Mouse (Mus musculus) kidney, embryonic 16.5 days (tissue): ENCODE measurements around the gene Lgals2. TPM values are rescaled to one million over a fixed set of nuclear protein-coding genes. Genes with fewer than 3 reads are reported as not detected.

ENCODE experiments used
- ATAC-seq: fragments of 200-750 bp; cut with Nextera tagmentation; 2 replicates; pipeline ENCODE4 v1.8.0; 2017; ENCODE audit warnings: moderate TSS enrichment; ENCODE audit not compliant: low FRiP score, low TSS enrichment
- H3K27ac ChIP-seq: fragments of 300-500 bp; sonication (generic); 2 replicates; pipeline ENCODE4 v1.5.1; 2014; ENCODE audit warnings: low read length
- H3K27me3 ChIP-seq: fragments of 300-500 bp; sonication (generic); 2 replicates; pipeline ENCODE4 v1.6.1; 2014; ENCODE audit warnings: low read length, control low read depth, mixed read lengths; ENCODE audit not compliant: insufficient read depth
- H3K36me3 ChIP-seq: fragments of 300-500 bp; sonication (generic); 2 replicates; pipeline ENCODE4 v1.6.1; 2014; ENCODE audit warnings: low read length, control low read depth, mixed read lengths; ENCODE audit not compliant: insufficient read depth
- H3K4me1 ChIP-seq: fragments of 300-500 bp; sonication (generic); 2 replicates; pipeline ENCODE4 v1.6.1; 2014; ENCODE audit warnings: low read length, control low read depth, mixed read lengths; ENCODE audit not compliant: insufficient read depth
- H3K4me2 ChIP-seq: fragments of 300-500 bp; sonication (generic); replicated peaks from 2 replicates; pipeline ENCODE4 v1.6.1; 2014; ENCODE audit warnings: low read depth, low read length
- H3K4me3 ChIP-seq: fragments of 300-500 bp; sonication (generic); 2 replicates; pipeline ENCODE4 v1.5.1; 2014; ENCODE audit warnings: mild to moderate bottlenecking, low read length
- H3K9ac ChIP-seq: fragments of 300-500 bp; sonication (generic); replicated peaks from 2 replicates; pipeline ENCODE4 v1.6.1; 2014; ENCODE audit warnings: low read length
- H3K9me3 ChIP-seq: fragments of 300-500 bp; sonication (generic); 2 replicates; pipeline ENCODE4 v1.6.1; 2016; ENCODE audit warnings: low read length, control low read depth
- WGBS: fragments of 180-500 bp; shearing (Covaris S2); extraction: QIAGEN DNeasy Blood & Tissue Kit; methylation state at CpG from one replicate; pipeline ENCODE4 v1.1.7; 2014; 5-methylcytosine and 5-hydroxymethylcytosine counted together
- microRNA-seq: library from miRNA; unstranded; fragments of <30 nt; microRNA quantifications from one replicate; pipeline ENCODE4, GENCODE M21; 2016
- polyA plus RNA-seq: library from polyadenylated mRNA; unstranded; fragments of >200 nt; fragmentation: Nextera tagmentation; extraction: Ambion mirVana; gene quantifications from 2 replicates; pipeline ENCODE4 v1.2.1, GENCODE M21; 2015

The Lgals2 gene
- polyA plus RNA-seq, 1 experiment from 2014 or later: 0.77 TPM

DNA sequence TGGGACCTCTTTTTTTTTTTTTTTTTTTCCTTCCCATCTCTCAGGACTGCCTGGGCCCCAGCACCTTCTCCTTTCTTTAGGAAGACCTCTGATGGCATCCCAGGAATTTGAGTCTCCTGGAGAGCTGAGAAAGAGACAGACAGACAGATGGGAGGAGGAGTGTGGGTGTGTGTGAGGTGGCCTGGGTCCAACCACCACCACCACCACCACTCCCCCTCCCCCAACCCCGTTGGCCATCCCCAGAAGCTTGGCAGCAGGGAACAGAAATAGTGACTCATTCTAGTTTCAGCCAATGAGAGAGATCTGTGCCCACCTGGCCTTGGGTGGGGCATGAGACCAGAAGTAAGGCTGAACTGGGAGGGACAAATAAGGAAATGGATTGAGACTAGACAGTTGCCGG lies 48.7 kb downstream of the Lgals2 start:
- H3K9me3 ChIP-seq: no peaks in the 10 kb centered on the region
- H3K4me2 ChIP-seq: no peak overlapping the region
- peaks cover 65% of the 10 kb centered on the region for H3K4me1 ChIP-seq
- no peak overlapping the region for H3K4me3 ChIP-seq
- WGBS: 33% methylated on average over 2 of the region's 2 CpGs
- H3K9ac ChIP-seq: no peak overlapping the region
- H3K36me3 ChIP-seq: no peaks in the 10 kb centered on the region
- H3K27me3 ChIP-seq: peaks cover 1% of the 10 kb centered on the region
- H3K27ac ChIP-seq: peak overlapping the region; percentile 50; the same call in 1 of the 2 replicates
- ATAC-seq: no peak

DNA sequence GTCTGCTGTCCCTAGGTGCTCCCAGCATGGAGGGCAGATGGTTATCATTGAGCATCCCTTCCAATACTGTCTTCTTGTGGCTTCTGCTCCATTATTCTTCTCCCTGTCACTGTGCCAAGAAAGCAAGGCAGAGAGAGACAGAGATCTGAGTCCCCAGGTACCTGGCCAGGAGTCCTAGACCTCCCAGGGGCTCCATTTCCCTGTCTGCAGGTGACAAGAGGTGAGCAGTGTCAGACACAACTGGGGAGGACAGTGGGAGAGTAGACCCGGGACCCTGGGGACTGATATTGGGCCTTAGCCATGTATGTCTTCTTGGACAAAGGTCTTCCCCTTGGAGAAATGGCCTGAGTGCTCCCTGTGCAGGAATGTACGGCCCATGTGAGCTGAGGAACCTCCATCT lies 50.0 kb downstream of the Lgals2 start:
- H3K4me1 ChIP-seq: peaks cover 63% of the 10 kb centered on the region
- H3K9ac ChIP-seq: no peak overlapping the region
- H3K4me3 ChIP-seq: no peak overlapping the region
- no peaks in the 10 kb centered on the region for H3K36me3 ChIP-seq
- no peaks in the 10 kb centered on the region for H3K9me3 ChIP-seq
- WGBS: 71% methylated on average over 2 of the region's 2 CpGs
- H3K4me2 ChIP-seq: no peak overlapping the region
- no peak overlapping the region; the same call in 1 of the 2 replicates for H3K27ac ChIP-seq
- ATAC-seq: no peak
- H3K27me3 ChIP-seq: peaks cover 12% of the 10 kb centered on the region

DNA sequence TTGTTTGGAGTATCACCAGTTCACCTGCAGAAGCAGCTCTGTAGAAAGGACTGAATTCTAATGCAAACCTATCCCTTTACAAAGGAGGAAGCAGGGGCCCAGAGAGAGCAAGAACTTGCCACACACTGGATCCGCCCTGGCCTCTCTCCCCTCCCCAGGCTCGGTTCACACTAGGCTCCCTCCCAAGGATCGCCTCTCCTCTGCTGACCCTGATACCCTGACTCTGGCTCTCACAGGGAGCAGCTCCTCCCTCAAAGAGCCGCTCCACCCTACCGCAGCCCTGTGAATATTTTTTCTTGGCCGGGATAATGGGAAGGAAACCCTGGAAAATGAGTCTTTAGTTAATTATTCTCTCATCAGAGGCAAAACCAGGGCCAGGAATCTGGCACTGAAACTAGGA lies 51.0 kb downstream of the Lgals2 start:
- Histone ChIP-seq H3K4me3 (no peak overlapping the region), H3K36me3 (no peaks in the 10 kb centered on the region), H3K27me3 (peaks cover 13% of the 10 kb centered on the region), H3K9ac (peak overlapping the region; percentile 38), H3K4me2 (no peak overlapping the region), H3K27ac (peak overlapping the region; percentile 90), H3K4me1 (peaks cover 56% of the 10 kb centered on the region), H3K9me3 (no peaks in the 10 kb centered on the region)
- peak; percentile 35; the same call in 1 of the 2 replicates for ATAC-seq
- 11% methylated on average over 6 of the region's 6 CpGs for WGBS

DNA sequence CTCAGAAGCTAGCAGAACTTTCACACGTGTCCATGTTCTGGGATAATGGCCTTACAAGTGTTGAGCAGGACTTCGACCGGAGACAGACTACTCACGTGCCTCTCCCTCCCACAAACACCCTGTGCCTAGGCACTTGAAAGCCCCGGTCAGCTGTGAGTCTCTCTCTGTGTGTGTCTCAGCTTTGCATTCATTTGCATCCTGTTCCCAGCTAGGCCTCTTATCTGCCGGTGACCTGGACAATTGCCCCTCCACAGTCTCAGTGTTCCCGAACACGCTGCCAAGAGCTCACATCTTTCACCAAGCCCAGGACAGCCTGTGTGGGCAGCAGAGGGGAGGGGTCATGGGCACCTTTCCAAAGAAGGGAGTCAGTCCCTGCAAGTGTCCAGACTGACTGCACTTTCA lies 51.8 kb downstream of the Lgals2 start:
- Histone ChIP-seq H3K27ac (peak overlapping the region; percentile 90), H3K4me3 (peak overlapping the region; percentile 76; the same call in 1 of the 2 replicates), H3K4me1 (peaks cover 61% of the 10 kb centered on the region), H3K4me2 (peak overlapping the region; percentile 95), H3K36me3 (no peaks in the 10 kb centered on the region), H3K27me3 (peaks cover 15% of the 10 kb centered on the region), H3K9ac (peak overlapping the region; percentile 83; the same call in 1 of the 2 replicates), H3K9me3 (no peaks in the 10 kb centered on the region)
- 4% methylated on average over 8 of the region's 8 CpGs for WGBS
- peak; percentile 32 for ATAC-seq

DNA sequence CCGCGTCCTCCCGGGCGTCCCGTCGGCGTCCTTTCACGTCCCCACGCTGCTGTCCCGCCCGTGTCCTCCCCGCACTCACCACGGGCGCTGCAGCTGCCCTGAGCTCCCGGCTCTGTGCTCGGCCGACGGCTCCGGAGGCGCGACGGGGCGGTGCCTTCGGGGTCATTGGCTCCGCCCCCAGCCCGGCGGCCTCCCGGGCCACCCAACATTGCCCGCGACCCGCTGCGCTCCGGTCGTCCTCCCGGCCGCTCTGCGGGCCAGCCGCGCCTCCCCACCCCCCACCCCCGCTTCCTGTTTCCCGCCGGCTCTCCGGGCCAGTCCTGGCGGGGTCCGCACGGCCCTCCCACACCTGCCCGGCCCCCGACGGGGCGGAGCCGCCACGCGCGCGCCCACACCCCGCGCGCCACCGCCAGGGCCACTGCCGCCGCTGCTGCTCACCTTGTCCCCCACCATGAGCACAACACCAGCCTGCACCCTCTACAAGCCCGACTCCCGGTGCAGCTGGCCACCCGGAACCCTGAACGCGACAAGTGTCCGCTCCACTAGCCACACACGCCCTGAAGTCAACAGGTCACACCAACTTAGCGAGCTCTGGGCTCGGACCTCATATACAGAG lies 52.4 kb downstream of the Lgals2 start, which contains the start of gene Card10:
TSS of gene Card10 (minus strand) at position 267 of the 616 bp plus-strand sequence.
- Histone ChIP-seq H3K4me2 (peak within 1 kb of the TSS; percentile 95), H3K27me3 (peaks cover 21% of the 10 kb centered on the region), H3K27ac (peak within 1 kb of the TSS; percentile 90), H3K36me3 (no peaks in the 10 kb centered on the region), H3K4me1 (peaks cover 61% of the 10 kb centered on the region), H3K4me3 (peak within 1 kb of the TSS; percentile 76), H3K9me3 (no peaks in the 10 kb centered on the region), H3K9ac (peak within 1 kb of the TSS; percentile 83)
- peak; percentile 70 for ATAC-seq
- WGBS: under 1% methylated on average over 67 of the region's 70 CpGs

DNA sequence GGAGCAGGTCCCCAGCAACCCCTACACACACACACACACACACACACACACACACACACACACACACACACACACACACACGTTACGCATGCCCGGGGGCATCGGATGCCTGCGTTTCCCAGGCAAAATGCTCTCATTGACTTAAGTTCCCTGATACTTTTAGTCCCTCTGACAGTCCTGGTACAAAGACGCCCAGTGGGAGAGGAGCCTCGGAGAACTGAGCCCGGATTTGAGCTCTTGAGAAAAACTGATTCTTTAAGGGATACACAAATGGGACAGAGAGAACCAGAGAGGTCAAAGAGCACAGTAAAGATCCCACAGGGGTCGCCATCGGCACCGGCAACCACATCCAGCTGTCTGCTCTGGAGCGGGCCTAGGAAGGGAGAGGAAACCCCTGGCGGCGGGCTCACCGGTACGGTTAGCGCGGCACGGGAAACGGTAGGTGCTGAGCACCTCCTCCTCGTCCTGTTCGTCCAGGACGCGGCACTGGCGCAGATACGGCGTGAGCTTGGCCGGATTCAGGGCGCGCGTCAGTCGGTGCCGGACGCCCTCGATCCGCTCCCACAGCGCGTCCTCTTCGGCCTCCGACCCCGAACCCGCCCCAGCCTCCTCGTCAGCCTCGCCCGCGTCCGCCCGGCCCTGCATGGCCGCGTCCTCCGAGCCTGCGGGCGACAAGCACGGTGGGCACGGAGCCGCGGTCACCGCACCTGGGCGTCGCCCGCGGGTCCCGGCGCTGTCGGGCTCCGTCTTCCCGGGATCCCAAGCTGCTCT lies 53.2 kb downstream of the Lgals2 start:
- Histone ChIP-seq H3K9me3 (no peaks in the 10 kb centered on the region), H3K4me2 (peak overlapping the region; percentile 95), H3K4me3 (peak overlapping the region; percentile 76), H3K27me3 (peaks cover 21% of the 10 kb centered on the region), H3K36me3 (no peaks in the 10 kb centered on the region), H3K9ac (peak overlapping the region; percentile 83), H3K27ac (peak overlapping the region; percentile 90), H3K4me1 (peaks cover 61% of the 10 kb centered on the region)
- WGBS: 2% methylated on average over 65 of the region's 67 CpGs
- ATAC-seq: 0 out of 2 replicates have a peak, but pooled peaks have one; percentile 5

DNA sequence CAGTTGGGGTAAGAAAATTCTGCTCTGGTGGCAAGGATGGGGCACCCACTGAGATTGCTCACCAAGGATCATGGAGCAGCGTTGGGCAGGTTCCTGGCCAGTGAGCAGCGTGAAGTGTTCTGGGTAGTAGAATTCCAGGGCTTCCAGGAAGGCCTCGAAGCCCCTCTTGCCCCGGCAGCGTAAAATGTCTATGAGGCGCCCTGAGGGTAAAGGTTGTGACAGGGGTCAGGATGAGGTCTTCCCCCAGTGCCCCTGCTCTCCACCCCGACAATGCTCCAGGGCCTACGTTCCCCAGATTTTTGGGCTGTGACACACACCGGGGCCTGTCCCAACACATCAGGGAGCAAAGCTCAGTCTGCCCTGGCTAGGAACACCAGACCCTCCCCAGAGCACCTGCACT lies 53.8 kb downstream of the Lgals2 start:
- Histone ChIP-seq H3K4me2 (peak overlapping the region; percentile 95), H3K9ac (peak overlapping the region; percentile 83; the same call in 1 of the 2 replicates), H3K4me1 (peaks cover 63% of the 10 kb centered on the region), H3K9me3 (no peaks in the 10 kb centered on the region), H3K27me3 (peaks cover 21% of the 10 kb centered on the region), H3K4me3 (peak overlapping the region; percentile 76), H3K36me3 (no peaks in the 10 kb centered on the region), H3K27ac (no peak overlapping the region; the same call in 1 of the 2 replicates)
- 53% methylated on average over 9 of the region's 9 CpGs for WGBS
- ATAC-seq: no peak

Small RNA genes lying within 50 kb of the gene (microRNA-seq; reads per million reads assigned to microRNA genes)
- not detected for gene Mir6955

Other genes with a start within 250 kb of the Lgals2 start
- 0.03 and 0.07 TPM in 2 replicates for gene Elfn2, start 136.8 kb downstream of the Lgals2 start, polyA plus RNA-seq
- 28.7 and 31.7 TPM in 2 replicates for gene Mfng, start 82.1 kb downstream of the Lgals2 start, polyA plus RNA-seq
- 9.9 and 10.6 TPM in 2 replicates for gene Card10, start 52.5 kb downstream of the Lgals2 start, polyA plus RNA-seq
- gene Cdc42ep1, start 12.9 kb downstream of the Lgals2 start, polyA plus RNA-seq: 58.5 and 59.7 TPM in 2 replicates
- 54.7 and 61.9 TPM in 2 replicates for gene Gga1, start 21.7 kb upstream of the Lgals2 start, polyA plus RNA-seq
- gene Gm49510, start 44.1 kb upstream of the Lgals2 start, polyA plus RNA-seq: 0.37 and 0.70 TPM in 2 replicates
- 33.1 and 41.0 TPM in 2 replicates for gene Sh3bp1, start 44.2 kb upstream of the Lgals2 start, polyA plus RNA-seq
- 11.7 and 12.0 TPM in 2 replicates for gene Pdxp, start 58.4 kb upstream of the Lgals2 start, polyA plus RNA-seq
- 659 and 673 TPM in 2 replicates for gene Lgals1, start 71.2 kb upstream of the Lgals2 start, polyA plus RNA-seq
- gene Nol12, start 79.4 kb upstream of the Lgals2 start, polyA plus RNA-seq: 55.0 and 59.9 TPM in 2 replicates
- gene Triobp, start 92.2 kb upstream of the Lgals2 start, polyA plus RNA-seq: 67.3 and 78.4 TPM in 2 replicates
- 521 and 528 TPM in 2 replicates for gene H1f0, start 172.9 kb upstream of the Lgals2 start, polyA plus RNA-seq
- gene Galr3, start 186.4 kb upstream of the Lgals2 start, polyA plus RNA-seq: not detected in 2 replicates
- 51.7 and 52.5 TPM in 2 replicates for gene Ankrd54, start 207.4 kb upstream of the Lgals2 start, polyA plus RNA-seq
- 254 and 260 TPM in 2 replicates for gene Eif3l, start 219.7 kb upstream of the Lgals2 start, polyA plus RNA-seq